Mouse (Mus musculus) heart, adult 9 months (tissue): ENCODE measurements around the gene Myh6.
"Not testable (repeated sequence)": the region's sequence is repeated elsewhere in the genome, so short reads cannot be mapped to it uniquely, and the experiment has no call there.

Experiments used
- DNase-seq, 2 experiments: peaks; one replicate each; pipeline ENCODE4 v3.0.0; 2022; ENCODE audit warnings: low spot score in 2 of 2

The Myh6 gene

DNA sequence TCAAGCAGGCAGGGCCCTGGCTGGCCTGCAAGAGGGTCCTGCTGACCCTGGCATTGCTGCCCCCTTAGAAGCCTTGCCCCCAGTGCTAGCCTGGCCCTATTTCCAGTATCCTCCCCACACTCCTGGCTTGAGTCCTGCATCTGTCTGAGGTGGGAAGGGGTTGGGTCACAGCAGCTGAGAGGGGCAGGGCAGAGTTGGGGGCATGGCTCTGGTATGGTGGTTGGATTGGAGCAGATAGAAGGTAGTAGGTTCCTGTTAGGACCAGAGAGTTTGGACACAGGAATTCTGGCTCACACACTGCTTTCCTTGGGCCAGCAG lies 28.1 kb upstream of the Myh6 start:
- no peak for DNase-seq

DNA sequence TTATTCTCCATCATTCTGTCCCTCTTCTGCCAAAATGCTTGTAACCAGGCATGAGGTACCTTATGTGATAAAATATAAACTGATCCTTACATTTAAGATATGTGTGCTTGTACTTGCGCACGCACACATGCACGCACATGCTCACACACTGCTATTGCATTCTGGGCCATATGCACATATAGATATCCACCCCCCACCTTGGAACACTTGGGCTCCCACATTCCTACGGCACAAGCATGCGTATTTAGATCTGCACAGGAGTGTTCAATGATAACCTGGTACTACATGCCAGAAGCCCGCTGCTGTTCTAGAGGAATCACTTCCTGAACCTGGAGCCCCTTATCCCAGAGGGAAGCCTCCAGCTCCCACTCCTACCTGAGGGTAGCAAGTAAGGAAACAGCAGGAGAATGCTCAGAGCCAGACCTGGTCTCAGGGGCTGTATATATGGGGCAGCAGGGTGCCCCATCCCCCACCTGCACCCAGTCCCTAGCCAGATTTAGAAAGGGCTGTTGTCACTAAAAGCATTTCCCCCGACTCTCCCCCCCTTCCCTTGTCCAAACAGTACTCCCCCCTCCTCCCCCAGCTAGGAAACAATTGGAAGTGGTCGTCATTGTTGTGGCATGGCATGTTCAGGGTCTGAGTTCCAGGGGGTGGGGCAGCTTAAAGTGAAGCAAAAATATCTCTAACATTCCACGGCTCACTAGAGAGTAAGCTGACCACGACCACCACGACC lies 27.6 kb upstream of the Myh6 start, which contains the start of gene Myh7:
Myh7 (minus strand) TSS at position 491 of the 733 bp plus-strand sequence.
- no peak for DNase-seq

DNA sequence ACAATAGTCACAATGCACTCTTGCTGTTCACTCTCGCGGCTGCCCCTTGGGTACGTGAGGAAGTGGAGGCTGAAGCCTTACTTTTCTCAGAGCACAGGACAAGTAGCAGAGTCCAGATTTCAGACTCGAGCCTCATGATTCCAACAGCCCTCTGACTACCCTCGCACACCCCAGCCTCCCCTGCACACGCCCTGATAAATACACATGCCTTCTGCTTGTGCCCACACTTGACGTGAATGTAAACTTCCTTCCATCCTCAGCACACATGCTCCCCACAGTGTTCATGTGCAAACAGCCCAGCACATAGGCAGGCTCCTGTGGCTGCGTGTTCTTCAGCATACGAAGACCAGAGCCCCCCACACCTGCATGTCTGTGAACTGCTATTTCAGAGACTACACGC lies 26.9 kb upstream of the Myh6 start:
- DNase-seq: no peak

DNA sequence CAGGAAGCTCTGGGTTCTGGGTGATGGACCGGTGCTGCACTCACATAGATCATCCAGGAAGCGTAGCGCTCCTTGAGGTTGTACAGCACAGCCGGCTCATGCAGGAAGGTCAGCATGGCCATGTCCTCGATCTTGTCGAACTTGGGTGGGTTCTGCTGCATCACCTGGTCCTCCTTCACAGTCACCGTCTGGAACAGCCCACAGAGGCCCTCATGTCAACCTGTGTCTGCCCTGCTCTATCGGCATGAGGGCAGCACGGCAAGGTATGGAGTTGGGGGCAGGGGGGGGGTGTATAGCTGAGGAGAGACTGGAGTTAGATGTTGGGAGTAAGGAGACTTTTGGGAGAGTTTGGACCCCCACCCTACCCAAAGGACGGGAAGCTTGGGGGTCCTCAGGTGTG lies 25.5 kb upstream of the Myh6 start:
- DNase-seq: no peak

DNA sequence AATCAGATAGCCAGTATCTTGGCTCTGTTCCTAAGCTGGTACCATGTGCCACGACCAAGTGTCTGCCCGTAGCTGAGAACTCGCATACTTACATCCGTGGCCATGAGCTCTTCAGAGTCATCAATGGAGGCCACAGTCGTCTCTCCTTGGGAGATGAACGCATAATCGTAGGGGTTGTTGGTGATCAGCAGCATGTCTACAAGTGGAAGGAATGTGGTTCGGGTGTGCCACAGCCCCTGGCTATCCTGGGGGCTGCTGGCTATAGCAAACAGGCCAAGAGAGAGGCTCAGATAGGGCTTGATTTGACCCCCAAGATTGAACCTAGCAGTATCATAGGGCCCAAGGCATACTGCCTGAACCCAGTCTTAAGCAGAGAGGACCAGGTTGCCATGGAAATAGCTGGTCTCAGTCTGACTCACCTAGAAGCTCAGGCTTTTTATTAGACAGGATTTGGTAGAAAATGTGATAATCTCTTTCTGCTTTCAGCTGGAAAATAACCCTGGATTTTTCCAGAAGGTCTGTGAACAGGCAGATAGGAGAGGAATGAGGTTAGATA lies 23.2 kb upstream of the Myh6 start:
- no peak for DNase-seq

DNA sequence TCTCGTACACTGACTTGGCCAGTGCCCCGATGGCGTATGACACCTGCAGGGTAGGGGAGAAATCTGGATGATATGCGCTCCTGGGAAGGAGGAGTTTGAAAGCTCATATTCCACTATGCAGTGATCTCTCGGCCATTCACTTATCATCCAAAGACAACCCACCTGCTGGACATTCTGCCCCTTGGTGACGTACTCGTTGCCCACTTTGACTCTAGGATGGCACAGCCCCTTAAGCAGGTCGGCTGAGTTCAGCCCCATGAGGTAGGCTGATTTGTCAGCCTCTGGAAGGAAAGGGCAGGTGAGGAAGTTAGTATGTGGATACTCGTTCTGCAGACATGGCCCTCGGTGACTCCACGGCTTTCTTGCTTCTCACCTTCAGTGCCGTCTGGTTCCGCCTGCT lies 22.2 kb upstream of the Myh6 start:
- DNase-seq: no peak

DNA sequence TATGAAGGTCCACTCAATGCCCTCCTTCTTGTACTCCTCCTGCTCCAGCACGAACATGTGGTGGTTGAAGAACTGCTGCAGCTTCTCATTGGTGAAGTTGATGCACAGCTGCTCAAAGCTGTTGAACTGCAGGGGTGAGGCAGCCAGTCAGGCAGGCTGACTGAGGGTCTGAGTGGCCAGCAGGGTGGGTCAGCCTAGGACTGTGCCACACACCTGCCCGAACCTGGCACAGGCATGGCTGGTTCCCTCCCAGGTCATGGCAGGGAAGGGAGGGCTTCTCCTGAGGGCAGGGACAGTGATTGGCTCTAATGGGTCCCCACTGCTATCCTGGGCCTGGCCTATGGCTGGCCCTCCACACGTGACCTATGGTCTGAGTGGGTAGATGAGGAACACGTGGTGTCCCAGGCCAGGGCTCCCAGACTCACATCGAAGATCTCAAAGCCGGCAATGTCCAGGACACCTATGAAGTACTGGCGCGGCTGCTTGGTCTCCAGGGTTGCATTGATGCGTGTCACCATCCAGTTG lies 21.7 kb upstream of the Myh6 start:
- DNase-seq: not testable (repeated sequence)

DNA sequence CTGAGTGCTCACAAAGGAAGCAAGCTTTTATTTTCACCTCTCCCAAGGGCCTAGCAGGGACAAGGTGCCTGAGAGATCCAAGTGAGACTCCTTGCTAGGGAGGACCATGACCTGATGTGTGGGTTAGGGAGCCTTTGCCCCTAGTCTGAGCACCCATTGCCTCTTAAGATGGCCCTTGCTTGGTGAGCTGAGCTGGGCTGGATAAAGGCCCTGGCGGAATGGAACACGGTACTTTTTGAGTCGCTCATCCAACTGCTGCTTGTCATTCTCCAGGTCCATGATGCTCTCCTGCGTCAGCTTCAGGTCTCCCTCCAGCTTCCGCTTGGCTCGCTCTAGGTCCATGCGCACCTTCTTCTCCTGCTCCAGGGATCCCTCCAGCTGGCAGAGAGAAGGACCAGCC lies 15.2 kb upstream of the Myh6 start:
- no peak for DNase-seq

DNA sequence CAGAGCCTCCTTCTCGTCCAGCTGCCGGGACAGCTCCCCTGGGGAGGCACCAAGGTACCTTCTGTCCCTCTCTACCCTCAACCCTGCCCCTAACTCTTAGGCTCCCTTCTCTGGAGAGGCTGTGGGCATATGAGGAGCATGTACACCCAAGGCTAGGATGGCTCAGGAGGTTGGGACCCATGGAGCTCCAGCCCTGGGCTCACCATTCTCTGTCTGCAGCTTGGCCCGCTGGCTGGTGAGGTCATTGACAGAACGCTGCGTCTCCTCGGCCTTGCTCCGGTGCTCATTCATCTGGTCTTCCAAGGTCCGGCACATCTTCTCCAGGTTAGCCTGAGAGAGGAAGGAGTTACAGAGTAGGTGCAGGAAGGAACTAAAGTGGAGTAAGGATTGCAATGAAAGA lies 11.9 kb upstream of the Myh6 start:
- no peak for DNase-seq

DNA sequence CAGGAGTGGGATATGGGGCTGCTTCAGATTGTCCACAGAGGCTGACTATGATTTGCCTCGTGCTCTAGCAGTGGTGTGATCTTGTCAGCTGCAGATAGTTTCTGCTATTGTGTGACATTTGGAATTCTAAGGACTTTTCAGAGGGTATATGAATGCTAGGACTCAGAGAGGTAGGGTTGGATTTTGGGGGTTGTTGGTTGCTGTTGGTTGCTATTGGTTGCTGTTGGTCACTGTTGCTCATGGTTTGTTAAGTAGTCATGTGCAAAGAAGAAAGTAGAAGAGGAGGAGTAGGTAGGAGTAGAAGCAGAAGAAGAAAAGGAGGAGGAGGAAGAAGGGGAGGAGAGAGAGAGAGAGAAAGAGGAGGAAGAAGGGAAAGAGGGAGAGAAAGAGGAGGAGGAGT lies 9.9 kb upstream of the Myh6 start, which contains the start of gene Gm17428:
Gm17428 (plus strand) TSS at position 301 of the 400 bp plus-strand sequence.
- no peak for DNase-seq

DNA sequence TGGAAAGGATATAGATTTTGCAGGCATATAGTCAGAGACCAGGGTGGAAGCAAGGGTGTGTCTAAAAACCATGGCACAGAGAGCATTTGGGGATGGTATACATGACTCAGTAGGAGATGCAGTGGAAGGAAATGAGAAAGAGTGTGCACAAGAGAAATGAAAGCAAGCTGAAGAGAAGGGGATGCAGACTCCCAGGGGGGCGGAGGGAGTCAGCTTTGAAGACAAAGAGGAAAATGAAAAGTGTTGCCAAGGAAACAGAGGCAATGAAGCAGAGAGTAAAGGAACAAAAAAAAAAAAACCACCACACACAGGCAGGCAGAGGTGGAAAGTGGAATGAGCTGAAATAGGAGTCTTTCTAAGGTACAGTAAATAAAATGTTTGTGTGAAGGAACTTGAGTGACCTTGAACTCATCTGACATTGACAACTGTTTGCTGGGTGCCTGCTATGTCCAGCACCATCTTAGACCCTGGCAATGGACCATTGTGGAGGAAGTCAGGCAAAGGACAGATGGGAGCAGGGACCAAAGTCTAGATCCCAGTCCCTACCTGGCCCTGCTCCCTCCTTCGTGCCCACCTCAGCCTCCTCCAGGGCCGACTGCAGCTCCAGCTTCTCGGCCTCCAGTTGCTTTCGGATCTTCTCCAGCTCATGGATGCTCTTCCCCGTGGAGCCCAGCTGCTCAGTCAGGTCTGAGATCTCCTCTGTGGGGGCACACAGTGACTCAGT lies 7.5 kb upstream of the Myh6 start:
- no peak for DNase-seq

DNA sequence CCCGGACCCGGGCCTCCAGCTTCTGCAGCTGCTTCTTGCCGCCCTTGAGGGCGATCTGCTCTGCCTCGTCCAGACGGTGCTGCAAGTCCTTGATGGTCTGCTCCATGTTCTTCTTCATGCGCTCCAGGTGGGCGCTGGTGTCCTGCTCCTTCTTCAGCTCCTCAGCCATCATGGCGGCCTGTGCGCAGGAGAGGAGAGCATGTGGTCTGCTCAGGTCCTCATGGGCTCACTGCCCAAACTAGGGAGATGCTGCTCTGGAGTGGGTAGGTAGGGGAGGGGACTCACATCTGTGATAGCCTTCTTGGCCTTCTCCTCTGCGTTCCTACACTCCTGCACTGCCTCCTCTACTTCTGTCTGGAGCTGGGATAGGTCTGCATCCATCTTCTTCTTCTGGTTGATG lies 6.1 kb upstream of the Myh6 start:
- DNase-seq: not testable (repeated sequence)

DNA sequence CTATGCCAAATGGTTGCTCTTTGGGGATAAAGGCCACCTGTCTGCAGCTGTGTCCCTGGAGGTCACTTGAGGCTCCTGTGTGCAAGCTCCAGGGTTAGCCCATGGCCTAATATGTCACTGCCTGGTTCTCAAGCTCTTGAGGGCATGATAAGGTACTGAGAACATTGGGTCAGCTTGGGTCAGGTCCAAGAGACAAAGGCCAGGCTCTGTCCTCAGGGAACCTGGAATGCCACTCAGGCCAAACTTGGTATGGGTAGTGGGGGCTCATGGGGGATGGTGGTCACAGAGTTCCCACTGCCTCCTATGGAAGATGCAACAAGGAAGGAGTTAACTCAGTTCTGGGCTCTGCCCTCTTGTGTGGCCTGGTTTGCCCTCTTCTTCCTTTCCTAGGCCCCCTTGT lies 1.6 kb upstream of the Myh6 start:
- peak; percentile 84 to 89 for DNase-seq

DNA sequence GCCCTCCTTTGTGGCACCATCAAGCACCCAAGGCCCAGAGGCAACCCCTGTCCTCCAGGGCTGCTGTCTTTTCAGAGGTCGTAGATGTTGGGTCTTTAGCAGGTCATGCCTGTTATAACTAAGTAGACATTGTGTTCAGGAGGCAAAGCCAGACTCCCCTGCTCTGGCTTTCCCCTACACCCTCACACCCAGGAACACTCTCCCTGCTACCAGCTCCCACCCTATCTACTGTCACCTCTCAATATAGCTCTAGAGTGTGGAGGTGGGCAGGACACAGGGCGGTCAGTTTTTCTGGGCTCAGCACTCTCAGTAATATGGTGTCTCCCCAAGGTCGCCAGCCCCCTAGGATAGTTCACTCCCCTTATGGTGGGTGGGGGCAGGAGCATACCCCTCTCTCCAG lies 1.1 kb upstream of the Myh6 start:
- peak; percentile 66 to 68 for DNase-seq

DNA sequence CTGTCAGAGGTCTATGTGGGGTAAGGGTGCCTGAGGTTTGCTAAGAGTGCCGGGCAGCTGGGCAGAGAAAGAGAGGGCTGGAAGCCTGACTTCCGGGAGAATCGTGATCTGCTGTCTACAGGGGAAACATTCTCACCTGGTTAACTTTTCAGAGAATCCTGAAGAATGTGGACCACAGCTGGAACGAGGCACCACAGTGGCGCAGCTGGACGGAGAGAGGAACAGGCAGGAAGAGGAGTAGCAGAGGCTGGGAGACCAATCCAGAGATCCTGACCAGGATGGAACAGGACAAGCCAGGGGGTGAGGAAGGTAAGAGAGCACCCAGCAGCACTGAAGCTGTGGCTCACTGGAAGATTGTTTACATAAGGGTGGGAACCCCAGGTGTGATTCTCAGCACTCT lies 1.1 kb downstream of the Myh6 start:
- no peak for DNase-seq

DNA sequence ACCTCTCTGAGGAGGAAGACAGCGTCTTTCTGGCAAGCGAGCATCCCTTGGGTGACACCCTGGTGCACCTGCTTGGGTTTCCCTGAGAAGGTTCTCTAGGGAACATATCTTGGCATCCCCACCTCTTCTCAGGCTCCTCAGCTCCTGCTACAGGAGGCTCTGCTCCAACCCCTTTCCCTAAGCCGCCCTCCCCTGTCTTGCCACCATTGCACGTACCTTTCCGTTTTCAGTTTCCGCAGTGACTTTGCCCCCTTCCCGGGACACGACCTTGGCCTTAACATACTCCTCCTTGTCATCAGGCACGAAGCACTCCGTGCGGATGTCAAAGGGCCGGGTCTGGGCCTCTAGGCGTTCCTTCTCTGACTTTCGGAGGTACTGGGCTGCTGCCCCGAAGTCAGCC lies 1.7 kb downstream of the Myh6 start:
- DNase-seq: no peak

DNA sequence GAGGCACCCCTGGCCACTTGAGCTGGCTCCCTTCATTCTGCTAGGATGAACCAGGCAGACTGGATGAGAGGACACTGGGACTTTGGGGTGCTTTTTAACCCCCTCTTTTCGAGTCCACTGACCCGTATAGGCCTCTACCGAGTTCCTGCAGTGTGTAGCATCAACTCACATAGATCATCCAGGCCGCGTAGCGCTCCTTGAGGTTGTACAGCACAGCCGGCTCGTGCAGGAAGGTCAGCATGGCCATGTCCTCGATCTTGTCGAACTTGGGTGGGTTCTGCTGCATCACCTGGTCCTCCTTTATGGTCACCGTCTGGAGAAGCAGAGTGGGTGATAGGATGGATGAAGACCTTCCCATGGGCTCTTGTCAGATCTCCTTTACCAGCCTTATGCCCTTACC lies 3.0 kb downstream of the Myh6 start:
- DNase-seq: no peak

DNA sequence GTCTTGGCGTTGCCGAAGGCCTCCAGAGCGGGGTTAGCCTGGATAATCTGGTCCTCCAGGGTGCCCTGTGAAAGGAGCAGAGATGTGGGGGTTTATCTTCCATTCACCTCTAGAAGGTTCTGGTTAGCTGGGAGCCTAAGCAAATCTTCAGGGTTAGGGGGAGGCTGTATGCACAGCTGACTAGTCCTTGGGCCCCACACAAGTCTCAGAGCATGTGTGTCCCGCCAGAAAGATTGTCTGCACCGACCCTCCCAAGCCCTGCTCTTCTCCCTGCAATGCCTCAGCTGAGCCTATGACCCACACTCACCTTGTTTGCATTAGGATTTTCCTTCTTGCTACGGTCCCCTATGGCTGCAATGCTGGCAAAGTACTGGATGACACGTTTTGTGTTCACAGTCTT lies 4.0 kb downstream of the Myh6 start:
- DNase-seq: no peak

DNA sequence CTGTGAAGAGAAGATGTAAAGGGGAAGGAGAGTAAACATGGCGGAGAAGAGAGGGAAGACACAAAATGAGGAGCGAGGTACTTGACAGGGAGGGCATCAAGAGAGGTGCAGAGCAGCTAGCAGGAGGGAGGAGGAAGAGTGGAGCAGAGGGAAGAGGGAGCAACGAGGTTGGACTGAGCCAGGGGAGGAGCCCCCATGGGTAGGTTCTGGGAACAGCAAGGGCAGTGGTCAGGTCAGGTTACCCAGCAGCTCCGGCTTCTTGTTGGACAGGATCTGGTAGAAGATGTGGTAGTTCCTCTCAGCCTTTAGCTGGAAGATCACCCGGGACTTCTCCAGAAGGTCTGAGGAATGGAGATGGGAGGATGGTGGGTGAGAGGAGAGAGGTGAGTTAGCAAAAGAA lies 5.2 kb downstream of the Myh6 start:
- DNase-seq: no peak

DNA sequence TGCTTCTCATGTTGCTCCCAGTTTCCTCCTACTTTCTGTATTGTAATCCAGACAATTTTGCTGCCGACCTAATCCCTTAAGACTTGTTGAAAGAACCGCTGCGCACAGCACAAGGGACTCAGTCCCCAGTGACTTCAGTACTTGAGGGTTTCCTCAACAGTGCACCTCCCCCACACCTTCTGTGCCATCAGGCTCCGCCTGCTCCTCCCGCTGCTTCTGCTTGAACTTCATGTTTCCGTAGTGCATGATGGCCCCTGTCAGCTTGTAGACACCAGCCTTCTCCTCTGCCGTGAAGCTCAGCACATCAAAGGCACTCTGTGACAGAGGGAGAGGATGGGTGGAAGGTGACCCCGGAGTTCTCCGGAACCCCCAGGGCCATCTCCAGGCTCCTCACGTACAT lies 6.0 kb downstream of the Myh6 start:
- no peak for DNase-seq

DNA sequence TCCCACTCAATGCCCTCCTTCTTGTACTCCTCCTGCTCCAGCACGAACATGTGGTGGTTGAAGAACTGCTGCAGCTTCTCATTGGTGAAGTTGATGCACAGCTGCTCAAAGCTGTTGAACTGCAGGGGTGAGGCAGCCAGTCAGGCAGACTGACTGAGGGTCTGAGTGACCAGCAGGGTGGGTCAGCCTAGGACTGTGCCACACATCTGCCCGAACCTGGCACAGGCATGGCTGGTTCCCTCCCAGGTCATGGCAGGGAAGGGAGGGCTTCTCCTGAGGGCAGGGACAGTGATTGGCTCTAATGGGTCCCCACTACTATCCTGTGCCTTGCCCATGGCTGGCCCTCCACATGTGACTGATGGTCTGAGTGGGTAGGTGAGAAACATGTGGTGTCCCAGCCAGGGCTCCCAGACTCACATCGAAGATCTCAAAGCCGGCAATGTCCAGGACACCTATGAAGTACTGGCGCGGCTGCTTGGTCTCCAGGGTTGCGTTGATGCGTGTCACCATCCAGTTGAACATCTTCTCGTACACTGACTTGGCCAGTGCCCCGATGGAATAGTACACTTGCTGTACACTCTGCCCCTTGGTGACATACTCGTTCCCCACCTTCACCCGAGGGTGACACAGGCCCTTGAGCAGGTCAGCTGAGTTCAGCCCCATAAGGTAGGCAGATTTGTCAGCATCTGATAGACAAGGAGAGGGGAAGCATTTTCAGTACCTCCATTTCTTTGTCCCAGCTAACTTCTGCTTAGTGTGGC lies 6.7 kb downstream of the Myh6 start:
- DNase-seq: not testable (repeated sequence)

DNA sequence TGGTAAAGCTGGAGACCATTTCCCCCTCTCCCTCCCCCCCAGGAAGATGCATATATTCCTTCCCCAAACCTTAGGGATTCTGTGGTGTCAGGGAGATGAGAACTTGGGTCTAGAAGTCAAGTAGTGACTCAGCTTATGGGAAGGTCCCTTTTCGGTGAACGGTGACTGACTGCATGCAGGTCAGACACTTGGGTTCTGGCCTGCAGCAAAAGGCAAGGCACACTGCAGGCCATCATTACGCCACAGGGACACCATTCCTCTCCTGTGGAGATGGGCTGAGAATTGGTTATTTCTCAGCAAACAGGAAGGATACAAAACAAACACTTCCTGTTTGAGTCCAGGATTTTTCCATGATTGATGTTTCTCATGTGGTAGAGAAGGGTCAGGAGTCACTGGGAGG lies 7.5 kb downstream of the Myh6 start:
- no peak for DNase-seq
